Mouse (Mus musculus): ENCODE data around the gene Irf6.

DNA sequence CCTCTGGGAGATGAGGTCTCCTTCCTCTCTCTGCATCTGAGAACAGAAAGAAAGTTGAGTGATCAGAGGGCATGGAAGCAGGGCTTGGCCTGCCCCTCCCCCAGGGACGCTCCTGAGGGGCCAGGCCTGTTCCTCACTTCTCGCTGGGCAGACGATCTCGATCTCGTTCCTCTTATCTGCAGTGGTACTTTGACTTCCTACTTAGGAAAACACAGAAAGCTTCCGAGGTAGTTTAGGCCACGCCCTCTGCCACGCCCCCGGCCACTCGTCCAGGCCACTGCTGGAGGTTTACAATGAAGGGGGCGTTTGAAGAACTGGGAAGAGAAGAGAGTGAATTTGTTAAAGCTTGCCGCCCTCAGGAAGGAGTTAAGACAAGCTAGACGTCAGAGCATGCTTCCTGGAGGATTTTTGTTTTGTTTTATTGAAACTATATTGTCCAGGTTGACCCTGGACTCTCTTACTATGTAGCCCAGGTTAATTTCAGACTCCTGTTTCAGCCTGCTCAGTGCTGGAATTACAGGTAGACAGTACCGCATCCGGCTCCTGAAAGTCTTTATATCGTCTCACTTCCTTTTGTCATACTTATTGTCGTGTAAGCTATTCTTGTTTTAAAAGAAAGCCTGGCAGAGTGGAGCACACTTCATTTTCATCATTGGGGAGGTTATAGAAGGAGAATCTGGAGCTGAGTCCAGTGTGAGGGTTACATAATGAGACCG is 7.6 kb downstream of the Irf6 start:
- TF ChIP-seq POLR2A (IDR thresholded peaks at IDR 0.05; ENCODE audit: low read depth, low read length) (no peak), CTCF (IDR thresholded peaks at IDR 0.05; ENCODE audit: borderline replicate concordance, insufficient read depth, low read length) (no peak)

All from embryonic fibroblast, embryonic 13.5 days (primary cell).